Mouse (Mus musculus): ENCODE data around the gene Rbm14. TPM values are rescaled to one million over a fixed set of nuclear protein-coding genes. Genes with fewer than 3 reads are reported as not detected.
"Not testable (repeated sequence)": the region's sequence is repeated elsewhere in the genome, so short reads cannot be mapped to it uniquely, and the experiment has no call there.

Gene Rbm14
- total RNA-seq, 2 experiments from 2014 or later, result 47.1 to 55.2 TPM

GRCm38 (mm10) chr19:4760544-4760943 lies 50.9 kb downstream of the Rbm14 start:
- DNase-seq (ENCODE audit: low spot score in 2 of 2); intact Hi-C loops (cut with DNase I): not testable (repeated sequence)

- no peak for DNase-seq (ENCODE audit: low spot score in 2 of 2)
- intact Hi-C loops (cut with DNase I), result loop anchor here (2.0 to 5.0 kb wide), 5 partner anchors 35 to 205 kb away; partner anchors contain the start of genes Bbs1, Gm21992, Mrpl11 and Rbm14
Observed at GRCm38 (mm10) chr19:4756921-4757320, 54.5 kb downstream of the Rbm14 start.

GRCm38 (mm10) chr19:4756193-4756911 lies 55.1 kb downstream of the Rbm14 start, which contains the start of gene Rbm4b:
Gene Rbm4b (plus strand): TSS chr19:4756497.
- intact Hi-C loops (cut with DNase I), result loop anchor here (2.0 to 5.0 kb wide), 5 partner anchors 36 to 206 kb away; partner anchors contain the start of genes Bbs1, Gm21992, Mrpl11 and Rbm14
- DNase-seq (ENCODE audit: low spot score in 2 of 2), result peak; percentile 96

- DNase-seq (ENCODE audit: low spot score in 2 of 2), result peak; percentile 84 to 86
- intact Hi-C loops (cut with DNase I), result loop anchor here (2.0 to 5.0 kb wide), 5 partner anchors 37 to 207 kb away; partner anchors contain the start of genes Bbs1, Gm21992, Mrpl11 and Rbm14
Observed at GRCm38 (mm10) chr19:4755565-4756192, 55.8 kb downstream of the Rbm14 start.

Other genes starting within 250 kb of the Rbm14 start
- gene Lrfn4, start 196.0 kb downstream of the Rbm14 start, total RNA-seq (2021), result 10 to 100 TPM; 43.2 to 48.6 TPM
- gene Rce1, start 186.0 kb downstream of the Rbm14 start, total RNA-seq (2021), result 10 to 100 TPM; 26.1 to 26.6 TPM
- 1 to 10 TPM; 1.4 to 2.3 TPM for gene Gm960, start 113.0 kb downstream of the Rbm14 start, total RNA-seq (2021)
- gene Sptbn2, start 100.5 kb downstream of the Rbm14 start, total RNA-seq (2021), result 100 to 1,000 TPM; 587 to 665 TPM
- gene Rbm4b, start 55.1 kb downstream of the Rbm14 start, total RNA-seq (2021), result 10 to 100 TPM; 16.6 to 18.0 TPM
- 10 to 100 TPM; 87.3 to 95.7 TPM for gene Rbm4, start 17.7 kb downstream of the Rbm14 start, total RNA-seq (2021)
- 10 to 100 TPM; 17.6 to 23.7 TPM for gene Gm21992, start within 50 bp of the Rbm14 start, total RNA-seq (2021)
- 10 to 100 TPM; 33.1 to 37.5 TPM for gene Ccs, start 27.7 kb upstream of the Rbm14 start, total RNA-seq (2021)
- 1 to 10 TPM; 2.8 to 3.1 TPM for gene Ccdc87, start 27.7 kb upstream of the Rbm14 start, total RNA-seq (2021)
- gene Ctsf, start 43.5 kb upstream of the Rbm14 start, total RNA-seq (2021), result 100 to 1,000 TPM; 103 to 112 TPM
- 1 to 10 TPM; 1.6 to 2.2 TPM for gene Actn3, start 66.3 kb upstream of the Rbm14 start, total RNA-seq (2021)
- gene Zdhhc24, start 67.0 kb upstream of the Rbm14 start, total RNA-seq (2021), result 10 to 100 TPM; 24.6 to 26.3 TPM
- gene Bbs1, start 95.0 kb upstream of the Rbm14 start, total RNA-seq (2021), result 10 to 100 TPM; 42.1 to 47.8 TPM
- gene Dpp3, start 116.7 kb upstream of the Rbm14 start, total RNA-seq (2021), result 10 to 100 TPM; 41.2 to 42.6 TPM
- 10 to 100 TPM; 25.4 to 32.9 TPM for gene Peli3, start 131.5 kb upstream of the Rbm14 start, total RNA-seq (2021)
- 10 to 100 TPM; 50.8 to 64.8 TPM for gene Mrpl11, start 150.5 kb upstream of the Rbm14 start, total RNA-seq (2021)
- gene Npas4, start 178.7 kb upstream of the Rbm14 start, total RNA-seq (2021), result 10 to 100 TPM; 13.7 to 30.9 TPM
- 10 to 100 TPM; 15.0 to 17.2 TPM for gene Slc29a2, start 212.2 kb upstream of the Rbm14 start, total RNA-seq (2021)
- 100 to 1,000 TPM; 118 to 135 TPM for gene B4gat1, start 227.2 kb upstream of the Rbm14 start, total RNA-seq (2021)
- 1 to 10 TPM; 4.6 to 6.1 TPM for gene AC124502.3, start 227.3 kb upstream of the Rbm14 start, total RNA-seq (2021)
- 10 to 100 TPM; 22.7 to 25.6 TPM for gene Brms1, start 229.7 kb upstream of the Rbm14 start, total RNA-seq (2021)
- gene Rin1, start 238.8 kb upstream of the Rbm14 start, total RNA-seq (2021), result 10 to 100 TPM; 70.3 to 88.1 TPM

All from left cerebral cortex, postnatal 36 days (tissue).